Comparison of ENCODE assay signal across 17 mouse cellular contexts in the genomic region with DNA sequence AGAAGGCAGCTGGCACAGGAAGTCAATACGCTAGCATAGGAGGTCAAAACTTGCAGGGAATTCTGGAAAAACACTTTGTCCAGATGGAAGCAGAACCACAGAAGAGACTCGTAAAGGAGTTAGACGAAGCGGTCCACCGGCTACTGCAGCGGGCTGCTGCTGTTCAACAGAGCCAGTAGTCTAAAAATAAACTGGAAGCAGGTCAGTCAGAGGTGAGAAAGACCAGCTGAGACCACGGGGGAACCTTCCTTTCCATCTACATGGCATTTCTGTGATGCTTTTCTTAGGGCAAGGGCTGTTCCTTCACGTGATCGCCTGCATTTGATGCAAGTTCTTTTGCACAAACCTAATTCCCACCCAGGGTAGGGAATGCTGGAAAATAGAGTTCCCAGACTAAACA. TPM values are rescaled to one million over a fixed set of nuclear protein-coding genes. Genes with fewer than 3 reads are reported as not detected.
DNase-seq lines count a peak whose midpoint lies in the region; ATAC-seq and TF ChIP-seq lines count a peak whose summit lies in the region.
"Had no signal": no experiment of that assay in that cellular context is flagged by ENCODE, and none has a peak within 500 bp of the region (broad histone marks: within the 10 kb centered on the region; RNA-seq: fewer than 3 reads in every experiment).

No protein-coding gene starts in this region.

- TF ChIP-seq POLR2A in bone marrow macrophage, adult 2 months (IDR thresholded peaks at IDR 0.05; ENCODE audit: borderline replicate concordance, low read depth, low read length) = no peak

- no peaks in the 10 kb centered on the region for H3K36me3 ChIP-seq in heart, embryonic 11.5 days (ENCODE audit: control insufficient read depth, insufficient read depth, low read length)
- no peaks in the 10 kb centered on the region for H3K36me3 ChIP-seq in hindbrain, embryonic 16.5 days (ENCODE audit: control insufficient read depth, insufficient read depth, low read length)
- H3K36me3 ChIP-seq: embryonic facial prominence, embryonic 13.5 days; limb, embryonic 12.5 days had no signal

- no peak for DNase-seq in heart, postnatal 14 days
- no peak for DNase-seq in left cerebral cortex, adult 2 months (ENCODE audit: extremely low spot score in 1 of 2, low spot score in 2 of 2)
- no peak for DNase-seq in left cerebral cortex, adult 18-20 months (ENCODE audit: low spot score in 2 of 2)
- no peak for DNase-seq in adrenal gland, postnatal 14 days
- DNase-seq: adrenal gland, postnatal 10 days; cerebellum, adult 9-10 months; forebrain, postnatal 0 days; kidney, adult 11 months; thymus, postnatal 36 days had no signal

- H3K9ac ChIP-seq in heart, embryonic 11.5 days (ENCODE audit: low read depth, low read length) = no peak overlapping the region
- no peak overlapping the region for H3K9ac ChIP-seq in hindbrain, embryonic 16.5 days (ENCODE audit: low read depth, low read length)
- H3K9ac ChIP-seq: embryonic facial prominence, embryonic 13.5 days; forebrain, postnatal 0 days; limb, embryonic 12.5 days; liver, embryonic 14.5 days had no signal

- peaks cover 10% of the 10 kb centered on the region; the same call in 1 of the 2 replicates for H3K4me1 ChIP-seq in heart, embryonic 11.5 days (ENCODE audit: control insufficient read depth, insufficient read depth, low read length)
- H3K4me1 ChIP-seq in bone marrow macrophage, adult 2 months (ENCODE audit: control insufficient read depth, insufficient read depth, low read length) = peaks cover 28% of the 10 kb centered on the region
- H3K4me1 ChIP-seq in hindbrain, embryonic 16.5 days (ENCODE audit: control insufficient read depth, insufficient read depth, low read depth, low read length) = peaks cover 15% of the 10 kb centered on the region
- H3K4me1 ChIP-seq: limb, embryonic 12.5 days had no signal

- 0 out of 2 replicates have a peak overlapping the region, but pooled peaks have one; percentile 70 for H3K27ac ChIP-seq in heart, embryonic 11.5 days (ENCODE audit: low read depth, low read length)
- H3K27ac ChIP-seq in left cerebral cortex, adult 2 months = peak overlapping the region; percentile 19; the same call in 1 of the 2 replicates
- peak overlapping the region; percentile 41; the same call in 1 of the 2 replicates for H3K27ac ChIP-seq in bone marrow macrophage, adult 2 months (ENCODE audit: insufficient read depth, low read depth, low read length)
- H3K27ac ChIP-seq in hindbrain, embryonic 16.5 days (ENCODE audit: low read depth, low read length) = 0 out of 2 replicates have a peak overlapping the region, but pooled peaks have one; percentile 23
- H3K27ac ChIP-seq: embryonic facial prominence, embryonic 13.5 days; kidney, postnatal 0 days; limb, embryonic 12.5 days; liver, embryonic 14.5 days had no signal

- peaks cover 3% of the 10 kb centered on the region for H3K27me3 ChIP-seq in heart, embryonic 11.5 days (ENCODE audit: control insufficient read depth, insufficient read depth, low read length)
- H3K27me3 ChIP-seq in hindbrain, embryonic 16.5 days (replicated peaks; ENCODE audit: control insufficient read depth, insufficient read depth, low read length) = no peaks in the 10 kb centered on the region

- 37% methylated on average over 9 of the region's 9 CpGs for WGBS in heart, embryonic 11.5 days (ENCODE audit: insufficient replicate concordance)
- WGBS in hindbrain, embryonic 16.5 days = 65% methylated on average over 9 of the region's 9 CpGs

- H3K9me3 ChIP-seq in heart, embryonic 11.5 days (replicated peaks; ENCODE audit: control insufficient read depth, low read length) = 0 out of 2 replicates have a peak, but pooled peaks cover 3% of the 10 kb centered on the region
- H3K9me3 ChIP-seq in hindbrain, embryonic 16.5 days (ENCODE audit: control insufficient read depth, low read length) = peaks cover 2% of the 10 kb centered on the region; the same call in 1 of the 2 replicates
- H3K9me3 ChIP-seq: limb, embryonic 12.5 days had no signal

- no peak for TF ChIP-seq CTCF in left cerebral cortex, adult 2 months (IDR thresholded peaks at IDR 0.05)
- TF ChIP-seq CTCF in bone marrow macrophage, adult 2 months (IDR thresholded peaks at IDR 0.05; ENCODE audit: low read depth, low read length) = no peak

- H3K4me3 ChIP-seq in heart, embryonic 11.5 days (ENCODE audit: low read depth, low read length) = no peak overlapping the region
- no peak overlapping the region for H3K4me3 ChIP-seq in left cerebral cortex, adult 2 months
- H3K4me3 ChIP-seq in bone marrow macrophage, adult 2 months (ENCODE audit: insufficient read depth, low read length) = no peak overlapping the region
- H3K4me3 ChIP-seq in hindbrain, embryonic 16.5 days (ENCODE audit: low read length) = no peak overlapping the region
- H3K4me3 ChIP-seq: embryonic facial prominence, embryonic 13.5 days; limb, embryonic 12.5 days had no signal

- intact Hi-C loops in heart, postnatal 14 days (cut with DNase I) = loop anchor here (5.0 kb wide), 1 partner anchor 77 kb away; no protein-coding TSS in a partner anchor
- intact Hi-C loops in left cerebral cortex, adult 2 months (cut with DNase I) = no loop called here

- no peak for ATAC-seq in heart, embryonic 11.5 days (replicated peaks; ENCODE audit: insufficient number of reproducible peaks, low FRiP score, low TSS enrichment)
- ATAC-seq in hindbrain, embryonic 16.5 days = no peak
- ATAC-seq: forebrain, postnatal 0 days had no signal

- 0 out of 2 replicates have a peak overlapping the region, but pooled peaks have one; percentile 28 for H3K4me2 ChIP-seq in heart, embryonic 11.5 days
- no peak overlapping the region for H3K4me2 ChIP-seq in hindbrain, embryonic 16.5 days (ENCODE audit: low read length)
- H3K4me2 ChIP-seq: embryonic facial prominence, embryonic 13.5 days; limb, embryonic 12.5 days had no signal

RNA-seq across cellular contexts. Expression of a gene that starts 23.6 kb away (rescaled TPM):
- polyA plus RNA-seq in heart, embryonic 11.5 days (2014; fragmentation: Nextera tagmentation; extraction: Ambion mirVana) = 0.38 and 0.44 TPM in 2 replicates
- total RNA-seq in heart, postnatal 14 days (2021) = 1 to 10 TPM in 1 of 2 experiments, under 1 TPM in 1; 0.95 to 1.3 TPM
- 100 to 1,000 TPM; 110 to 116 TPM for total RNA-seq in left cerebral cortex, adult 2 months (2021)
- total RNA-seq in left cerebral cortex, adult 18-20 months (2021) = 100 to 1,000 TPM; 115 to 118 TPM
- polyA plus RNA-seq in bone marrow macrophage, adult 2 months (2012; ENCODE audit: insufficient read depth, insufficient read length, missing spikeins) = 0.52 and 1.1 TPM in 2 replicates
- polyA plus RNA-seq in hindbrain, embryonic 16.5 days (2015; fragmentation: Nextera tagmentation; extraction: Ambion mirVana) = 151 and 167 TPM in 2 replicates
- 3.2 and 5.4 TPM in 2 replicates for total RNA-seq in adrenal gland, postnatal 14 days (2021)
- total RNA-seq: neutrophil, adult 5-6 weeks had no signal

RNA-seq across cellular contexts. Expression of a gene that starts 53.4 kb away (rescaled TPM):
- 4.8 and 5.4 TPM in 2 replicates for polyA plus RNA-seq in heart, embryonic 11.5 days (2014; fragmentation: Nextera tagmentation; extraction: Ambion mirVana)
- 1 to 10 TPM; 2.0 TPM for total RNA-seq in heart, postnatal 14 days (2021)
- 1 to 10 TPM; 3.2 to 4.0 TPM for total RNA-seq in left cerebral cortex, adult 2 months (2021)
- 1 to 10 TPM; 3.4 to 3.6 TPM for total RNA-seq in left cerebral cortex, adult 18-20 months (2021)
- polyA plus RNA-seq in bone marrow macrophage, adult 2 months (2012; ENCODE audit: insufficient read depth, insufficient read length, missing spikeins) = 2.1 and 3.1 TPM in 2 replicates
- polyA plus RNA-seq in hindbrain, embryonic 16.5 days (2015; fragmentation: Nextera tagmentation; extraction: Ambion mirVana) = 11.2 TPM in 2 replicates
- 3.9 and 5.0 TPM in 2 replicates for total RNA-seq in adrenal gland, postnatal 14 days (2021)

Comparison
In these comparisons a context has a peak if more than half of its experiments do, and no peak if none do; other contexts are left out.
1. H3K27ac ChIP-seq: peak in every context shown above with its lines; median percentile 70 in heart, embryonic 11.5 days; 41 in bone marrow macrophage, adult 2 months; 23 in hindbrain, embryonic 16.5 days; 19 in left cerebral cortex, adult 2 months.
2. RNA of a gene that starts 23.6 kb away (total RNA-seq): 115 to 118 TPM in left cerebral cortex, adult 18-20 months and 110 to 116 TPM in left cerebral cortex, adult 2 months; 3.2 to 5.4 TPM in adrenal gland, postnatal 14 days and 0.95 to 1.3 TPM in heart, postnatal 14 days; every median in the first group is over 10 times any median in the second.